Mouse (Mus musculus): Measurements from ENCODE around the gene Arpin. TPM values are rescaled to one million over a fixed set of nuclear protein-coding genes. Genes with fewer than 3 reads are reported as not detected.

Gene Arpin
- polyA plus RNA-seq, 1 experiment: 16.1 TPM

- H3K4me3 ChIP-seq (ENCODE audit: insufficient read depth, low read depth, low read length): no peak overlapping the region
- no peak overlapping the region for H3K27ac ChIP-seq (replicated peaks; ENCODE audit: low read depth, low read length)
- peaks cover 2% of the 10 kb centered on the region; the same call in 1 of the 2 replicates for H3K4me1 ChIP-seq (ENCODE audit: control insufficient read depth, insufficient read depth, insufficient read length, low read length)
Measured at GRCm38 (mm10) chr7:79878455-79879025, 56.6 kb downstream of the Arpin start.

Other genes starting within 250 kb of the Arpin start
- 0.40 and 0.58 TPM in 2 replicates for gene Kif7, start 219.6 kb downstream of the Arpin start, polyA plus RNA-seq (2012; ENCODE audit: insufficient read depth, insufficient read length, missing spikeins)
- 1,266 and 1,376 TPM in 2 replicates for gene Plin1, start 202.5 kb downstream of the Arpin start, polyA plus RNA-seq (2012; ENCODE audit: insufficient read depth, insufficient read length, missing spikeins)
- gene Pex11a, start 192.2 kb downstream of the Arpin start, polyA plus RNA-seq (2012; ENCODE audit: insufficient read depth, insufficient read length, missing spikeins): 71.2 and 78.9 TPM in 2 replicates
- 5.8 and 6.6 TPM in 2 replicates for gene Wdr93, start 192.2 kb downstream of the Arpin start, polyA plus RNA-seq (2012; ENCODE audit: insufficient read depth, insufficient read length, missing spikeins)
- gene Mesp1, start 141.6 kb downstream of the Arpin start, polyA plus RNA-seq (2012; ENCODE audit: insufficient read depth, insufficient read length, missing spikeins): not detected in 2 replicates
- gene Mesp2, start 124.6 kb downstream of the Arpin start, polyA plus RNA-seq (2012; ENCODE audit: insufficient read depth, insufficient read length, missing spikeins): not detected in 2 replicates
- 6.3 and 8.9 TPM in 2 replicates for gene Anpep, start 74.3 kb downstream of the Arpin start, polyA plus RNA-seq (2012; ENCODE audit: insufficient read depth, insufficient read length, missing spikeins)
- gene Ap3s2, start 14.7 kb downstream of the Arpin start, polyA plus RNA-seq (2012; ENCODE audit: insufficient read depth, insufficient read length, missing spikeins): 9.4 and 15.4 TPM in 2 replicates
- 6.4 and 7.7 TPM in 2 replicates for gene Zfp710, start 89.5 kb upstream of the Arpin start, polyA plus RNA-seq (2012; ENCODE audit: insufficient read depth, insufficient read length, missing spikeins)
- gene Idh2, start 180.0 kb upstream of the Arpin start, polyA plus RNA-seq (2012; ENCODE audit: insufficient read depth, insufficient read length, missing spikeins): 310 and 421 TPM in 2 replicates

Data from brown adipose tissue, adult 24 weeks (tissue).